Mouse (Mus musculus): ENCODE measurements around the gene Ppp1r21. TPM values are rescaled to one million over a fixed set of nuclear protein-coding genes. Genes with fewer than 3 reads are reported as not detected.

The Ppp1r21 gene
- 13.3 and 17.0 TPM in 2 replicates for polyA plus RNA-seq (2014; fragmentation: Nextera tagmentation; extraction: Ambion mirVana)

GRCm38 (mm10) chr17:88529519-88530235 lies at the start of gene Ppp1r21:
TSS of gene Ppp1r21 (plus strand) at chr17:88530118.
- 9% methylated on average over 35 of the region's 49 CpGs for WGBS
- H3K4me1 ChIP-seq (ENCODE audit: control insufficient read depth in 2 of 2, insufficient read depth in 2 of 2, low read length in 2 of 2): peaks cover 5 to 12% of the 10 kb centered on the region in 2 experiments
- ATAC-seq (ENCODE audit: insufficient number of reproducible peaks, insufficient read depth, low FRiP score, low read depth): peak; percentile 98

GRCm38 (mm10) chr17:88480369-88480768 lies 49.5 kb upstream of the Ppp1r21 start:
- H3K27me3 ChIP-seq (ENCODE audit: control insufficient read depth, insufficient read depth, low read length): no peaks in the 10 kb centered on the region
- ATAC-seq (ENCODE audit: insufficient number of reproducible peaks, insufficient read depth, low FRiP score, low read depth): no peak
- peaks cover 9% of the 10 kb centered on the region; the same call in 1 of the 2 replicates for H3K36me3 ChIP-seq (ENCODE audit: control insufficient read depth, insufficient read depth, low read length)
- H3K4me2 ChIP-seq (ENCODE audit: low read length): no peak overlapping the region
- H3K9ac ChIP-seq (ENCODE audit: low read length): no peak overlapping the region
- no peaks in the 10 kb centered on the region for H3K9me3 ChIP-seq (ENCODE audit: control insufficient read depth, low read length)
- H3K27ac ChIP-seq (replicated peaks in 1 of 2; ENCODE audit: control insufficient read depth in 1 of 2, insufficient read depth in 1 of 2, low read depth in 2 of 2, low read length in 2 of 2): no peak overlapping the region
- 83% methylated on average over 10 of the region's 10 CpGs for WGBS
- no peak overlapping the region for H3K4me3 ChIP-seq (ENCODE audit: control insufficient read depth in 1 of 2, insufficient read depth in 1 of 2, low read depth in 1 of 2, low read length in 2 of 2)
- H3K4me1 ChIP-seq (ENCODE audit: control insufficient read depth in 2 of 2, insufficient read depth in 2 of 2, low read length in 2 of 2): no peaks in the 10 kb centered on the region

More at GRCm38 (mm10) chr17:88529519-88530235, at the start of gene Ppp1r21:
- H3K9ac ChIP-seq (ENCODE audit: low read length): peak within 1 kb of the TSS; percentile 79
- H3K4me3 ChIP-seq (ENCODE audit: control insufficient read depth in 1 of 2, insufficient read depth in 1 of 2, low read depth in 1 of 2, low read length in 2 of 2): peak within 1 kb of the TSS; percentile 68 to 81
- no peaks in the 10 kb centered on the region for H3K9me3 ChIP-seq (ENCODE audit: control insufficient read depth, low read length)
- H3K4me2 ChIP-seq (ENCODE audit: low read length): peak within 1 kb of the TSS; percentile 86
- no peaks in the 10 kb centered on the region for H3K27me3 ChIP-seq (ENCODE audit: control insufficient read depth, insufficient read depth, low read length)
- peak within 1 kb of the TSS; percentile 70 to 75 for H3K27ac ChIP-seq (replicated peaks in 1 of 2; ENCODE audit: control insufficient read depth in 1 of 2, insufficient read depth in 1 of 2, low read depth in 2 of 2, low read length in 2 of 2)
- no peaks in the 10 kb centered on the region for H3K36me3 ChIP-seq (ENCODE audit: control insufficient read depth, insufficient read depth, low read length)

GRCm38 (mm10) chr17:88481062-88481461 lies 48.9 kb upstream of the Ppp1r21 start:
- no peak for ATAC-seq (ENCODE audit: insufficient number of reproducible peaks, insufficient read depth, low FRiP score, low read depth)

GRCm38 (mm10) chr17:88481587-88481986 lies 48.3 kb upstream of the Ppp1r21 start:
- Histone ChIP-seq H3K4me1 (ENCODE audit: control insufficient read depth in 2 of 2, insufficient read depth in 2 of 2, low read length in 2 of 2) (no peaks in the 10 kb centered on the region), H3K27ac (replicated peaks in 1 of 2; ENCODE audit: control insufficient read depth in 1 of 2, insufficient read depth in 1 of 2, low read depth in 2 of 2, low read length in 2 of 2) (no peak overlapping the region), H3K4me2 (ENCODE audit: low read length) (no peak overlapping the region), H3K27me3 (ENCODE audit: control insufficient read depth, insufficient read depth, low read length) (no peaks in the 10 kb centered on the region), H3K4me3 (ENCODE audit: control insufficient read depth in 1 of 2, insufficient read depth in 1 of 2, low read depth in 1 of 2, low read length in 2 of 2) (no peak overlapping the region), H3K9ac (ENCODE audit: low read length) (no peak overlapping the region), H3K9me3 (ENCODE audit: control insufficient read depth, low read length) (no peaks in the 10 kb centered on the region), H3K36me3 (ENCODE audit: control insufficient read depth, insufficient read depth, low read length) (peaks cover 12% of the 10 kb centered on the region; the same call in 1 of the 2 replicates)
- WGBS: 80% methylated on average over 3 of the region's 3 CpGs
- no peak for ATAC-seq (ENCODE audit: insufficient number of reproducible peaks, insufficient read depth, low FRiP score, low read depth)

More at GRCm38 (mm10) chr17:88481062-88481461, 48.9 kb upstream of the Ppp1r21 start:
- H3K27me3 ChIP-seq (ENCODE audit: control insufficient read depth, insufficient read depth, low read length): no peaks in the 10 kb centered on the region
- 78% methylated on average over 2 of the region's 2 CpGs for WGBS
- H3K4me3 ChIP-seq (ENCODE audit: control insufficient read depth in 1 of 2, insufficient read depth in 1 of 2, low read depth in 1 of 2, low read length in 2 of 2): no peak overlapping the region
- H3K4me2 ChIP-seq (ENCODE audit: low read length): no peak overlapping the region
- H3K4me1 ChIP-seq (ENCODE audit: control insufficient read depth in 2 of 2, insufficient read depth in 2 of 2, low read length in 2 of 2): no peaks in the 10 kb centered on the region
- H3K9me3 ChIP-seq (ENCODE audit: control insufficient read depth, low read length): no peaks in the 10 kb centered on the region
- H3K36me3 ChIP-seq (ENCODE audit: control insufficient read depth, insufficient read depth, low read length): peaks cover 9% of the 10 kb centered on the region; the same call in 1 of the 2 replicates
- H3K27ac ChIP-seq (replicated peaks in 1 of 2; ENCODE audit: control insufficient read depth in 1 of 2, insufficient read depth in 1 of 2, low read depth in 2 of 2, low read length in 2 of 2): no peak overlapping the region
- no peak overlapping the region for H3K9ac ChIP-seq (ENCODE audit: low read length)

GRCm38 (mm10) chr17:88484539-88484938 lies 45.4 kb upstream of the Ppp1r21 start:
- no peaks in the 10 kb centered on the region for H3K27me3 ChIP-seq (ENCODE audit: control insufficient read depth, insufficient read depth, low read length)
- H3K9me3 ChIP-seq (ENCODE audit: control insufficient read depth, low read length): no peaks in the 10 kb centered on the region
- H3K9ac ChIP-seq (ENCODE audit: low read length): no peak overlapping the region
- no peak overlapping the region for H3K4me3 ChIP-seq (ENCODE audit: control insufficient read depth in 1 of 2, insufficient read depth in 1 of 2, low read depth in 1 of 2, low read length in 2 of 2)
- H3K36me3 ChIP-seq (ENCODE audit: control insufficient read depth, insufficient read depth, low read length): peaks cover 15% of the 10 kb centered on the region; the same call in 1 of the 2 replicates
- ATAC-seq (ENCODE audit: insufficient number of reproducible peaks, insufficient read depth, low FRiP score, low read depth): no peak
- H3K4me2 ChIP-seq (ENCODE audit: low read length): no peak overlapping the region
- WGBS: 93% methylated on average over 11 of the region's 11 CpGs
- H3K4me1 ChIP-seq (ENCODE audit: control insufficient read depth in 2 of 2, insufficient read depth in 2 of 2, low read length in 2 of 2): no peaks in the 10 kb centered on the region
- no peak overlapping the region for H3K27ac ChIP-seq (replicated peaks in 1 of 2; ENCODE audit: control insufficient read depth in 1 of 2, insufficient read depth in 1 of 2, low read depth in 2 of 2, low read length in 2 of 2)

GRCm38 (mm10) chr17:88484951-88485350 lies 45.0 kb upstream of the Ppp1r21 start:
- WGBS: 78% methylated on average over 1 of the region's 1 CpGs

GRCm38 (mm10) chr17:88490546-88490945 lies 39.4 kb upstream of the Ppp1r21 start:
- peaks cover 25% of the 10 kb centered on the region for H3K36me3 ChIP-seq (ENCODE audit: control insufficient read depth, insufficient read depth, low read length)
- H3K4me3 ChIP-seq (ENCODE audit: control insufficient read depth in 1 of 2, insufficient read depth in 1 of 2, low read depth in 1 of 2, low read length in 2 of 2): no peak overlapping the region
- no peaks in the 10 kb centered on the region for H3K9me3 ChIP-seq (ENCODE audit: control insufficient read depth, low read length)
- 92% methylated on average over 10 of the region's 10 CpGs for WGBS
- H3K27ac ChIP-seq (replicated peaks in 1 of 2; ENCODE audit: control insufficient read depth in 1 of 2, insufficient read depth in 1 of 2, low read depth in 2 of 2, low read length in 2 of 2): no peak overlapping the region
- no peak for ATAC-seq (ENCODE audit: insufficient number of reproducible peaks, insufficient read depth, low FRiP score, low read depth)
- peaks cover 6 to 10% of the 10 kb centered on the region in 2 experiments; a peak in 2 of 4 replicates for H3K4me1 ChIP-seq (ENCODE audit: control insufficient read depth in 2 of 2, insufficient read depth in 2 of 2, low read length in 2 of 2)
- H3K9ac ChIP-seq (ENCODE audit: low read length): no peak overlapping the region
- H3K4me2 ChIP-seq (ENCODE audit: low read length): no peak overlapping the region
- no peaks in the 10 kb centered on the region for H3K27me3 ChIP-seq (ENCODE audit: control insufficient read depth, insufficient read depth, low read length)

More at GRCm38 (mm10) chr17:88484951-88485350, 45.0 kb upstream of the Ppp1r21 start:
- no peaks in the 10 kb centered on the region for H3K4me1 ChIP-seq (ENCODE audit: control insufficient read depth in 2 of 2, insufficient read depth in 2 of 2, low read length in 2 of 2)
- peaks cover 15% of the 10 kb centered on the region; the same call in 1 of the 2 replicates for H3K36me3 ChIP-seq (ENCODE audit: control insufficient read depth, insufficient read depth, low read length)
- ATAC-seq (ENCODE audit: insufficient number of reproducible peaks, insufficient read depth, low FRiP score, low read depth): no peak
- no peaks in the 10 kb centered on the region for H3K27me3 ChIP-seq (ENCODE audit: control insufficient read depth, insufficient read depth, low read length)
- no peak overlapping the region for H3K4me2 ChIP-seq (ENCODE audit: low read length)
- no peak overlapping the region for H3K4me3 ChIP-seq (ENCODE audit: control insufficient read depth in 1 of 2, insufficient read depth in 1 of 2, low read depth in 1 of 2, low read length in 2 of 2)
- no peak overlapping the region for H3K27ac ChIP-seq (replicated peaks in 1 of 2; ENCODE audit: control insufficient read depth in 1 of 2, insufficient read depth in 1 of 2, low read depth in 2 of 2, low read length in 2 of 2)
- H3K9ac ChIP-seq (ENCODE audit: low read length): no peak overlapping the region
- H3K9me3 ChIP-seq (ENCODE audit: control insufficient read depth, low read length): no peaks in the 10 kb centered on the region

Data from heart, embryonic 14.5 days (tissue).